Mouse (Mus musculus) layer of hippocampus, adult 8-10 months (tissue): ENCODE data around the gene Wdr34. TPM values are rescaled to one million over a fixed set of nuclear protein-coding genes. Genes with fewer than 3 reads are reported as not detected.
"Not testable (repeated sequence)": the region's sequence is repeated elsewhere in the genome, so short reads cannot be mapped to it uniquely, and the experiment has no call there.

Source experiments
- DNase-seq, 2 experiments: peaks; one replicate each; pipeline ENCODE4 v3.0.0; 2022; ENCODE audit warnings: low spot score in 2 of 2
- total RNA-seq, 4 experiments: library from RNA; stranded (reverse); gene quantifications; 2 replicates each; pipeline ENCODE4 v1.2.4; 2022

The Wdr34 gene
- total RNA-seq, 4 experiments from 2014 or later: 36.9 to 45.0 (median 39.9) TPM

DNA sequence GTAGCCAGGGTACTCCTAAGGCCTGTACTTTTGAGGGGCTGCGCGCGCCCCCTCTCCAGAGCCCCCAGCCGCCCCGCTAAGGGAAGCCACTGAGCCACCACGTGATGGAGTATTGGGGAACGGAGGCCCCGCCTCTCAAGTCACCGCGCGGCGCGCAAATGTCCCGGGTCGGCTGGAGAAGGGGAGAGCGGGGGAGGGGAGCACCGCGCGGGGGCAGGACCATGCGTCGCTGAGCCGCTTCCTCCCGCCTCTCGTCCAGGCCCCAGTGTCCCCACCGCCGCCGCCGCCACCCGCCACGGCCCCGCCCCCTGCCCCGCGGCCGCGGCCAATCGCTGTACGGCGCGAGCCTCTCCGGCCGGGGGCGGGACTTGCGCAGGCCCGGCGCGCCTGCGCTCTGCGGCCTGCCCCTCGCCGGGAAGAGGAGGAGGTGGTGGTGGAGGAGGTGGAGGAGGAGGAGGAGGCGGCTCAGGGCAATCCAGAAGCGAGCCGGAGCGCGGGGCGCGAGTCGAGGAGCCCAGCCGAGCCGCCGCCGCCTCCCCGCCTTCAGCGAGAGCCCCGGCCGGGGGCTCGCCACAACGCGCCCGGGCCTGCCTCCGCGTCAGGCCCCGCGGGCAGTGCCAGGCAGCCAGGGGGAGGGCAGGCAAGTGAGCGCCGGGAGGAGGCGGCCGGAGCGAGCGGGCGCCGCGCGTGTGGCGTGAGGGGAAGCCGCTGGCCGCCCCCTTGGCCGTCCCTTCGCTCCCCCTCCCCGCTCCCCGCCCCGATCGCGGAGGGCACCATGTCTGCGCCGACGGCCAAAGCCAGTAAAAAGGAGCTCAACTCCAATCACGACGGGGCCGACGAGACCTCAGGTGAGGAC lies 17.6 kb upstream of the Wdr34 start:
- peak; percentile 86 to 89 for DNase-seq

DNA sequence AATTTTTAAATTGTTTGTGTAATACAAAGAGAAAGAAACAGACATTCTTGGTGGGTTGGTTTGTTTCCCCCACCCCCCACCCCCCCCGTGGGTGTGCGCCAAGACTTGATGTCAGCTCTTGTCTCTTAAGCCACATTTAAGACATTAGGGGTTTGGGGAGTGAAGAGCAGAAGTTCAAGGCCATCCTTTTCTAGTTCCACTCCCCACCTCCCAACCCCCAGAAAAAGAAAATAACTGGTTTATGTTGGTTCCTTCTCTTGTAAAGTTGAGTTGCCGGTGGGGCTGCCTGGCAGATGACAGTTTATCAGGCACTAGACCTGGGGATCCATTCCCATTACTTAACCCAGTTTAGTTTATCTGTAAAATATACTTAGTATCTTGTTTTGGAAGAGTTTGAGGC lies 15.6 kb upstream of the Wdr34 start:
- DNase-seq: no peak

DNA sequence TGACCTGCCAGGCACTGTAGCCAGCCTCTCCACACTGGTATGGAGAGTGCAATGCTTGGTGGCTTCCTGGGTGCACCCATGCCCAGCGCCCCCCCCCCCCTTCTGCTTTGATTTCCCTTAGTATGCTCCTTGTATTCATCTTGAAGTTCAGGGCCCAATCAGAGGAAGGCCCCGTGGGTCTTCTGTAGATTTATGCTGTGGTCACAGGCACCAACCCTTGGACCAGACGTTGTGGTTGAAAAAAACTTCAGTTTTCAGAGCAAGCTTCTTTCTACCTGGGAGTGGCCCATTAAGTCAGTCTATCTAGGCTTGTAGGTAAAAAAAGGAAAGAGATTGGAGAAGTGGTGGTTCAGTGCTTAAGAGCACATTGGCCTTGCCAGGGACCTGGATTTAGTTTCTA lies 15.1 kb upstream of the Wdr34 start:
- no peak for DNase-seq

DNA sequence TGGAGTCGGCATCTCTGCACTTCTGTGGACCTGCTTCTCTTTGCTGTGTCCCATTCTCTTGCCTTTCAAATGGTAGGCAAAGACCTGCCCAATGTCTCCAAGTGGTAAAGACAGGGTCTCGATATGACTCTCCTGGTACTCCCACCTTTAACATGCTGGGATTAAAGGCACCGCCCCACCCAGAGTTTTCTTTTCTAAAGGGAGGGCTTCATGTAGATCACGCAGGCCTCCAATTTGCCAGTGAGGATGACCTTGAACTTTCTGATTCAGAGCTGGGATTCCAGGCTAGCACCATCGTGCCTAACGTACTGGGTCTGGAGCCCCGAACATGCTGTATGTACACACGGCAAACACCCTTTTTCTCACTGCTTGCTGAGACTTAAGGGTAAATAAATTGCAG lies 14.6 kb upstream of the Wdr34 start:
- no peak for DNase-seq

DNA sequence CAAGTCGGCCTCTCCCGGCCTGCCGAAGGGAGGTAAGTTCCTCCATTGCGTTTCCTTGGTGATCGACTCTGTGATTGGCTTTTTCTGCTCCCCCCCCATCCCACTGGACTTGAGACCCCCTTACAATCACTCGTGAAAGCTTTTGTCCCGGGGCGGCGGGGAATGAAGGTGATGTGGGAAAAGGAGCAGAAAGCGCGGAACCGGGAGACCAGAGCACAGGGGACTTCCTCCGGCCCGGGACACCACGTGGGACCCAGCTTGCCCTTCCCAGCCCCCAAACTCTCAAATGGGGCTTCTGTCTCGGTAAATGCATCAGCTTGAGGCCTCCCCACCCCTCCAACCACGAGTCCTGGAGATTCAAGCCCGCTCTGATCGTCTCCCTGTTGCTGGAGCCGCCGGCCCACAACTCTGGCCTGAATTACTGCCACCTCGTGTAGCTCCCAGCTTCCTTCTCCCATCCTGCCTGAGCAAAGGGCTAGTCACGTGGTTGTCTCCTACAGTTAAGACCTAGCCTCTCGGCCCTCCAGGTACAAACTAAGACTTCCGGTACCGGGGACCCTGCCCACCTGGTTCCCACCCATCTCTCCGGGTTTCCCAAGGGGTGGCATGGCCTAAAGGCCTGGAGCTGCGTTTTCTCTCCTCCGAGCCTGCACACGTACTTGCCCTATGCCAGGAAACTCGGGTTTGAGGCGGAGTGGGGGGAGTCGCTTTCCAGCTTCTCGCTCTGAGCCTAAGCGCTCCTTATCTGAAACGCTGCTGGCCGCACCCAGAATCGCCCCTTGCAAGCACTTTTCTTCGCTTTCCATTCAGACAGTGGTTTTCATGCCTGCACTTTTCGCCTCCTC lies 13.8 kb upstream of the Wdr34 start:
- DNase-seq: no peak

DNA sequence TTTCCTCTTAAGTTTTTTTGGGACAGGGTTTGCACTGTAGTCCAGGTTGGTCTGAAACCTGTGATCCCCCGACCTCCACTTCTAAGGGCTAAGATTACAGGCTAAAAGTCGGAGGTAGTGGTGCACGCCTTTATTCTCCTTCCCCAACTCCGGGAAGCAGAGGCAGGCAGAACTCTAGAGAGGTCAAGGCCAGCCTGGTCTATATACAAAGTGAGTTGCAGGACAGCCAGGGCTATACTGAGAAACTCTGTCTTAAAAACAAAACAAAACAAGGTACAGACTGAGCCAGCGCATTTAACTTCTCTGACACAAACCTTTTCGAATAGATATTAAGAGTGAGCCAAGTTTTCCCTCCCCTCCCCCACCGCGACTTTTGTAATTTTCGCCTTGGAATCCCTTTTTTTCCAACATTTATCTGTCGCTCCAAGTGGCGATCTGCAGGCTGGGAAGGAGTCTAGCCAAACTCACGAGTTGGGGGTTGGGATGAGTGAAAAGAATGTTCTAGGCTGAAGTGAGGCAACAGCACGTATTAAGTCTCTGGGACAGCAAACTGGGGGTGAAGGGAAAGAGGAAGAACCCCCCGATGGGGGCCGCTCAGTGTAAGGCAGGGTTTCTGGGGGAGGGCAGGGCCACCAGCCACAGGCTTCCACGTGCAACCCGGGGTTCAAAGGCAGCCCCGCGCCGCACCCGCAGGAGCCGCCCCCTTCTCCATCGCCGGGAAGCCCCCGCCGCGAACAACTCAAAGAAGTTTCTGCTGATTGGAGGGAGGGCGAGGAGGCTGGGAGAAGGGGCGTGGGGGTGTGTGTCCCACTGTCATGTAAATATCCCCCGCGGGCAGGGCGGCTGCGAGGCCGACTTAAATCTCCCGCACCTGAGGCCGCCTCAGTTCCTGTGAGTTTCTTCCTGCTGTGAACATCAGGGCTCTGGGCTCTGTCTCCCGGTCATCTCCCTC lies 12.8 kb upstream of the Wdr34 start:
- DNase-seq: no peak

DNA sequence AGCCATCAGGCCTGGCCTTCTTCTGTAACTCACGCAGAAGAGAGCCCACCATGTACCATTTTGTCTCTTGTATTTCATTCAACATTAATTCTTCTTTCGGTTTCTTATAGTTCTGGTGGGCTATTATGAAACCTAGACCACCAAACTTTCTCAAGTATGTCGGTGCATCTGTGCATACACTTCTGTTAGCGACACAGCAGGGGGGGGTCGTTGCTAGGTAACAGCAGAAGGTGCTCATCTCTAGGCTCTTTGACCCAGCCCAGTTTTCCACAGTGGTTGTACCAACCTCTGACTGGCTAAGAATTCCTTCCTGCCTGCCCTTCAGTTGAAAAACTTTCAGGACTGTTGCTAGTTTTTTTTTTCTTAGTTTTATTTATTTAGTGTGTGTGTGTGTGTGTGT lies 9.7 kb upstream of the Wdr34 start:
- DNase-seq: no peak

DNA sequence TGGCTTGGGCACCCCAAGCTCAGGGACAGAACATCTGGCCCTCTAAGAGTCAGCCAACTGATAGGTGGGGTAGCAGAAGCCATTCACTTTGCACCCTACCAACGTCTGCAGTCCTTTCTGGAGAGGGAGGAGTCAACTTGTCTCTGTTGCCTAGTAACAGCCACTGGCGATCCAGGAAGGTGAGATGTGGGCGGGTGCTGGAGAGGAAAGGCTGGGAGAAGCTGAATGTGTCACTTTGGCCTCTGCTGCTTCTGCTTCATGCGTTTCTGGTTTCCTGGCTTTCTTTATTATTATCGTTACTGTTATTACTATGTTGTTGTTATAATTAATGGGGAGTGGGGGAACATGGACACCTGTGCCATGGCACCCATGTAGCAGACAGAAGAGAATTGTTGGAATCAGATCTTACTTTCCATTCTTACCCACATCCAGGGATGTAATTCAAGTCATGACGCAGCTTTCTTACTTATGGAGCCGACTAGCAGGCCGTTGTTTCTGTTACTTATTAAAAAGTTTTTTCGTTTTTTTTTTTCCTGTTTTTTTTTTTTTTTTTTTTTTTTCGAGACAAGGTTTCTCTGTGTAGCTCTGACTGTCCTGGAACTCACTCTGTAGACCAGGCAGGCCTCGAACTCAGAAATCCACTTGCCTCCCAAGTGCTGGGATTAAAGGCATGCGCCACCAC lies 8.7 kb upstream of the Wdr34 start, which contains the start of gene Set:
Set (plus strand) TSS at position 156 of the 682 bp plus-strand sequence.
- DNase-seq: no peak

DNA sequence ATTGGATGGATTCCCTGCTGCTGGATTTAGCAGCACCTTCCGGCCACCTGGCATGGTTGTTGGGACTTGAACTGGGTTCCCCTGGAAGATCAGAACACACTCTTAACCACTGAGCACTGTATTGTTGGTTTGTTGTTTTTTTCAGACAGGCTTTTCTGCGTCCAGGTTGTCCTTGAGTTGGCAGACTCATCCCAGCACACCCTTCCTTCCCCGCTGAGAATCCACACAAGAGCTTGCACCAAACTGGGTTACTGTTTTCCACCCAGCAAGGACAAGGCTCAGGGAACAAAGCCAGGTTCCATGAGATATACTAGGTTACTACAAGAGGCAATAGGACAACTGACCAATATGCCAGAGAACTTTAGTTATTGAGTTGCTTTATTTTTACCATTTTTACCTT lies 8.1 kb upstream of the Wdr34 start:
- no peak for DNase-seq

DNA sequence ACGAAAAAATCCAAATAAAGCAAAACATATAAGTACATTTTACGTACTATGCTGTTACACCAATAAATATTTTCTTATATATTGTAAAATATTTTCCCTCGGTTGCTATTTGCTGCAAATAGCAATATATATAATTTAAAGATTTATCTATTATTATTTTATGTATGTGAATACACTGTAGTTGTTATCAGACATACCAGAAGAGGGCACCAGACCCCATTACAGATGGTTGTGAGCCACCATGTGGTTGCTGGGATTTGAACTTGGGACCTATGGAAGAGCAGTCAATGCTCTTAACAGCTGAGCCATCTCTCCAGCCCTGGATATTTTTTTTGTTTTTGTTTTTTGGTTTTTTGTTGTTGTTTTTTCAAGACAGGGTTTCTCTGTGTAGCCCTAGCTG lies 6.6 kb upstream of the Wdr34 start:
- not testable (repeated sequence) for DNase-seq

DNA sequence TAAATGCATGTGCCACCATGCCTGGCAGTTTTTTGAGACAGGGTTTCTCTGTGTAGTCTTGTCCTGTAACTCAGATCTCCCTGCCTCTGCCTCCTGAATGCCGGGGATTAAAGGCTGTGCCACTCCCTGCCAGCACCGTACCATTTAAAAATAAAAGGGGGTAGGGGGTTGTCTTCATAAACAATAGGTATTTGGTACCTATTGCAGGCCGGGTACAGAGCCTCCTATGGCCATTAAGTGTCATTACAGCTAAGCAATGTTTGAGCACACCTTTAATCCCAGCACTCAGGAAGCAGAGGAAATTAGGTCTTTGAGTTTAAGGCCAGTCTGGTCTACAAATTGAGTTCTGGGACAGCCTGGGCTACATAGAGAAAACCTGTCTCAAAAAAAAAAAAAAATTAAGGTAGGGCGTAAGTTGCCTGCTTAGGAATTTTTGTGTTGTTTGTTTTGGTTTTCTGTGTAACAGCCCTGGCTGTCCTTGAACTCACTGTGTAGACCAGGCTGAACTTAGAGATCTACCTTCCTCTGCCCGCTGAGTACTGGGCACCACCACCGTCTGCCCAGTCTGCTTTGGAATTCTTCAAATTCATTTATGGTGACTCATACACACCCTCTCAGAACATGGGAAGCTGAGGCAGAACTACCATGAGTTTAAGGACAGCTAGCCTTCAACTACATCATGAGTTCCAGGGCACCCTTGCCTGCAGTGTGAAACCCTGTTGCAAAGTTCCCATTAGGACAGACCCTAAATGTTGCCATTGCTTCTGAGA lies 3.5 kb upstream of the Wdr34 start:
- DNase-seq: no peak

DNA sequence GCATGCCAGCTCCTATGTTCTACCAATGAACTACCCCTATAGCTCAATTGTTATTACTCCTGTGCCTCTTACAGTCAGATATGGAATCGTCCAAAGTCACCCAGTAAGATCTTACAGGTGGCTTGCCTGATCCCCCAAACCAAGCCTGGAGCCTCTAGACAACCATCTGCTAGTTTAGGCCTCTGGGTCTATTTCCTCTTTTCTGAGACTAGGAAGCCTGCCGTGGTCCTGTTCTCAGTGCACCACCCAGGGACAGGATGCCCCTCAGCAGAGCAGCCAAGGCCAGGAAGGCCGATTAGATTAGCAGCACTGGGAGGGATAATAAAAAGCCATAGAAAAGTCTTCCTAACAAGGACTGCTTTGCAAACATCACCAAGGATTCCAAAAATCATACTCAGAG lies 1.1 kb upstream of the Wdr34 start:
- no peak for DNase-seq

DNA sequence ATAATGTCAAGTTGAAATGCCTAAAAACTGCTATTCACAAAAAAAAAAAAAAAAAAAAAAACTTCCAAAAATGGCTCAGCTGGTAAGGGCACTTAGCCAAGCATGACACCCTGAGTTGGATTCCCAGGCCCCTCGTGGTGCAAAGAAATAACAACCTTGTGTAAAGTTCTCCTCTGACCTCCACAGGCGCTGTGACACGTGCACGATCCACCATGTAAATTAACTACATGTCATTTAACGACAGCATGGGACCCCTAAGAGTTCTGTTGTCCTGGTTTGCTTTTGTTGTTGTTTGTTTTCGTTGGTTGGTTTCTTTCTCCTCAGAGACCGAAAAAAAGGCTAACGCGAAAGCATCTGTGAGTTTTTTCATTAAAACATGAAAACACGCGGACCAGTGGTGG lies 580 bp downstream of the Wdr34 start:
- DNase-seq: no peak

DNA sequence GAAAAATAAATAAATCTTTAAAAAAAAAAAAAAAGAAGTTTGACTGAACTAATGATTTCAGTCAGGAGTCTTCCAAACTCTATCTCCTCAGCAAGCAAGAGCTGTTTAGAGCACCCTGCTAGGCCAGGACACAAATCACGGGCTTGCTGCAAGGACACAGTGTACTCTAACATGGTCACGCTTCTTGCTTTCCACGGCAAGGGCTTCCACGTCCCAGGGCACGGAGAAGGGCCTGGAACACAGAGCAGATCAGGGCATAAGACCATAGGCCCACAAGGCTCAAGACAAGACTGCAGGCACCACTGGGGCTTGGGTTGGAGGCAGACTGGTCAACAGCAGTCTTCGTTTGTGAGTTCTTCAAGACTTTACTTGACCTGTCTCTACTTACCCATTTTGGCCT lies 1.6 kb downstream of the Wdr34 start:
- no peak for DNase-seq

DNA sequence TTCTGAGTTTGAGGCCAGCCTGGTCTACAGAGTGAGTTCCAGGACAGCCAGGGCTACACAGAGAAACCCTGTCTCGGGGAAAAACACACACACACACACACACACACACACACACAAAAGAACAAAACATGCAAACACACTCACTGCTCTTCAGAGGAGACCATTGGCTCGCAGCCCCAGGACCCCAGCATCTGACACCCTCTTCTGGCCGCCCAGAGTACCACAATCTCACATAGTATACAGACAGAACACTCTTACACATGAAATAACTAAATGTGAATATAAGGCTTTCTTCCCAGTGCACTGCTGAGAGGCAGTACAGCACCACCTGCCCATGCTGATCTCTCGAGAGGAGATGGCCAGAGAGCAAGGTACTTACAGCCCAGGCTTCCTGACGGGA lies 4.1 kb downstream of the Wdr34 start:
- DNase-seq: no peak

DNA sequence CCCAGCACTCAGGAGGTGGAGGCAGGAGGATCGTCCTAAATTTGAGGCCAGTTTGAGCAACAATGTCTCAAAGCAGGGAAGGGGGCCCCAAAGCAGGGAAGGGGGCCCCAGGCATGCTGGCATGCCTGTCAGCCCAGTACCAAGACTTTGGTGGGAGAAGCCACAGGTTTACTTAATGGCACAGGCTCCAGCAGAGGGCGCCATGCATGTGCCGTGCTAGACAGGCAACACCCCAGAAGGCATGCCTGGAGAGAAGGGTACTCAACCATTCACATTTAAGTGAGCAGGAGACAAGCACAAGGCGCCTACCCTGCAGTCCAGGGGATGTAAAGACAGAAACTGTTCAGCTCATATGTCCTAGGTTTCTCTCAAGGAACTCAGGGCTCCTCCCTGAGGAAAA lies 6.2 kb downstream of the Wdr34 start:
- peak in 1 of 2 experiments; percentile 70 for DNase-seq

DNA sequence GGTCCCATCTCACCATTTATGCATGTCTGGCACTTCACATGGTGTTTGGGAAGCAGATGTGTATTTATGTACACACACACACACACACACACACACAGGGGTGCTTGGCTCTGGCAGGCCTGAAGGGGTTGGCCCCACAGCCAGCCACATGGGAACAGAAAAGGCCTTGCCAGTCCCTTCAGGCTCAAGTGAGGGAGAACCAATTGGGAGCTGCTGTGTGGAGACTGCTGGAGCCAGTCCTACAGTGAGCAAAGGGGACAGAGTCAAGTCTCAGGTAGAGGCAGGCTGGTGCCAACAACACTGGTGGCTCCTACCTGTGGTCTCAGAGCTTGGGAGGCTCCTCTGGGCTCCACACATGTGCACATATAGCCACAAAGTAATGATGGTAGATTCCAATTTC lies 9.0 kb downstream of the Wdr34 start:
- no peak for DNase-seq

DNA sequence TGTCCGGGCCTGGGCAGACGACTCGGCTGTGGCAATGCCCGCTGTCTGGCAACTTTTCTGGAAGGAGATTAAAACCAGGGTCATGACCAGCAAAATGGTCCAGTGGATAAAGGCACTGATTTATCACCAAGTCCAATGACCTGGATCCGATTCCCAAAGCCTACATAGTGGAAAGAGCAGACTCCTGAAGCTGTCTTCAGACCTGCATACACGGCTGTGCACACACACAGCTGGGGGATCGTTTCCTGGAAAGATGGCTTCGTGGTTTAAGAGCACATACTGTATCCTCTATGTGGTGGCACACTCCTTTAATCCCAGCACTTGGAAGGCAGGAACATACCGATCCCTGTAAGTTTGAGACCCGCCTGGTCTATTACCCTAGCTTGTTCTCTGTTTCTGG lies 10.3 kb downstream of the Wdr34 start:
- no peak for DNase-seq

DNA sequence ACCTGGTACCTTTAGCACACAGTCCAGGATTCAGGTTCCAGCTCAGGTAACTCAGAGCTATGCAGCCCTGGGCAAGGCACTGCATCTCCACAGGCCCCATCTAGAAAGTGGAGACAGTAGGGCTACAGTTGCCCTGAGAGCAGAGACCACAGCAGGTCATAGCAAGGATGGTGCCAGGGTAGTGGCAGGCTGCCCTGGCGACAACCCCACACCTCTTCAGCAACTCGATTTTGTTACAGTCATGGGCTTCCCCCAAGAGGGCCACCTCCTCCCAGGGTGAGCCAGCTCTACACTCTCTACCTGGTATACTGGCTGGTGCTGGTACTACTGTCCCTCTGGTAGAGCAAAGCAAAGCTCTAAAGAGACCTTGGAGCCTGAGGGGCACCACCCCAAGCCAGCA lies 10.9 kb downstream of the Wdr34 start:
- DNase-seq: no peak

DNA sequence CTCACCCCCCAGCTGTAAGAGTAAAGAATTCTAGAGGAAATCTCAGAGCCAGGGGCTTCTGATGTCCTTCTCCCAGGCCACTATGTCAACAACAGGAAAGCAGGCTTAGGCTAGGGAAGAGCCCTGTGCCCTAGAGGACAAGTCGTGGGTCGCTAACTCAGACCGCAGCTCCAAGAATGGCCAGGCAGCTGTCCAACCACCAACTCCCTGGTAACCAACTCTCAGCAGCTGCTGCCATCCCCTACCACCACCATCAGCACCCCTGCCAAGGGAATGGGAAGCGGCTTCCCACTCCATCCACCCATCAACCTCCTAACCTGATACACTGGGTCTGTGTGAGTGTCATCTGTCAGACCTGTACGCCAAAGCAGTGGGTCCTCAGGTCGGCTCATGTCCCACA lies 15.7 kb downstream of the Wdr34 start:
- DNase-seq: no peak
